16 mouse cellular contexts compared by ENCODE assay signal in the genomic region with DNA sequence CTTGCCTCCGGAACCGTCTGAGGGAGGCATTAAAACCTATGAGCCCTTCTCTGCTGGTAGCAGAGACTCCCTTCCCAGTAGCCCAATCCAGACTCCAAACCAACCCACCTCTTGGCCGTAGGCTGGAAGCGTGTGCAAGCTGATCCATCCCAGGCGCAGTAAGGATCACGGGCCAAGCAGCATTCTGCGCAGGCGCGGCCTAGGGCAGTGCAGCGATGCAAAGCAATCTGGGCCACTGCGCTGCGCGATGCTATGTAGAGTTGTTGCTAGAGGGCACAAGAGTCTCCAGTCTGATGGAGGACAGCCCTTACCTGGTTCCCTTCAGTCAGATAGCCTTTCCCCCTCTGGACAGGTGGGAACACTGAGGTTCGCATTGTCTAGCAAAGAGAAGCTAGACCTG. TPM values are rescaled to one million over a fixed set of nuclear protein-coding genes. Genes with fewer than 3 reads are reported as not detected.
DNase-seq lines count a peak whose midpoint lies in the region; ATAC-seq and TF ChIP-seq lines count a peak whose summit lies in the region.
"Had no signal": no experiment of that assay in that cellular context is flagged by ENCODE, and none has a peak within 500 bp of the region (broad histone marks: within the 10 kb centered on the region; RNA-seq: fewer than 3 reads in every experiment).

No protein-coding gene starts in this region.

- no peak for TF ChIP-seq CTCF in intestine, postnatal 0 days (IDR thresholded peaks at IDR 0.05; ENCODE audit: low read depth)

- WGBS in kidney, embryonic 14.5 days: 73% methylated on average over 14 of the region's 14 CpGs
- WGBS in intestine, postnatal 0 days: 82% methylated on average over 14 of the region's 14 CpGs

- H3K27ac ChIP-seq in kidney, embryonic 14.5 days (ENCODE audit: low read depth, low read length): no peak overlapping the region
- H3K27ac ChIP-seq in intestine, postnatal 0 days (ENCODE audit: low read depth, low read length): no peak overlapping the region
- H3K27ac ChIP-seq: liver, embryonic 15.5 days; stomach, embryonic 15.5 days had no signal

- no peak overlapping the region for H3K4me3 ChIP-seq in kidney, embryonic 14.5 days (ENCODE audit: low read length)
- H3K4me3 ChIP-seq in intestine, postnatal 0 days (ENCODE audit: low read depth, low read length): no peak overlapping the region
- H3K4me3 ChIP-seq: liver, embryonic 15.5 days; stomach, embryonic 15.5 days had no signal

- H3K27me3 ChIP-seq in kidney, embryonic 14.5 days (ENCODE audit: control insufficient read depth, insufficient read depth, low read length): no peaks in the 10 kb centered on the region
- no peaks in the 10 kb centered on the region for H3K27me3 ChIP-seq in intestine, postnatal 0 days (replicated peaks; ENCODE audit: control insufficient read depth, insufficient read depth, low read length)
- H3K27me3 ChIP-seq: Patski; stomach, embryonic 15.5 days had no signal

- H3K9me3 ChIP-seq in kidney, embryonic 14.5 days (ENCODE audit: control insufficient read depth, low read length): no peaks in the 10 kb centered on the region
- H3K9me3 ChIP-seq in intestine, postnatal 0 days (ENCODE audit: control insufficient read depth): no peaks in the 10 kb centered on the region
- H3K9me3 ChIP-seq: liver, embryonic 15.5 days; stomach, embryonic 15.5 days had no signal

- no peak for ATAC-seq in kidney, embryonic 14.5 days (ENCODE audit: low FRiP score, low TSS enrichment)
- no peak for ATAC-seq in granulocyte monocyte progenitor cell, adult 5-6 weeks (replicated peaks; ENCODE audit: poor library complexity, severe bottlenecking)
- ATAC-seq in intestine, postnatal 0 days: no peak
- ATAC-seq: Patski had no signal

- no peak overlapping the region for H3K9ac ChIP-seq in kidney, embryonic 14.5 days (ENCODE audit: low read depth, low read length)
- no peak overlapping the region for H3K9ac ChIP-seq in intestine, postnatal 0 days (ENCODE audit: low read depth, low read length)
- H3K9ac ChIP-seq: liver, embryonic 15.5 days; stomach, embryonic 15.5 days had no signal

- no peak overlapping the region for H3K4me2 ChIP-seq in kidney, embryonic 14.5 days (replicated peaks; ENCODE audit: low read depth, low read length)
- H3K4me2 ChIP-seq in intestine, postnatal 0 days (replicated peaks; ENCODE audit: low read depth): no peak overlapping the region
- H3K4me2 ChIP-seq: liver, embryonic 15.5 days; stomach, embryonic 15.5 days had no signal

- H3K4me1 ChIP-seq in kidney, embryonic 14.5 days (ENCODE audit: control insufficient read depth, insufficient read depth, low read length): peaks cover 13% of the 10 kb centered on the region
- H3K4me1 ChIP-seq in intestine, postnatal 0 days (replicated peaks; ENCODE audit: control insufficient read depth, insufficient read depth, low read length): 0 out of 2 replicates have a peak, but pooled peaks cover 6% of the 10 kb centered on the region

- DNase-seq in embryo, embryonic 10 days (ENCODE audit: low spot score): peak; percentile 50
- no peak for DNase-seq in embryo, embryonic 9.5 days (ENCODE audit: extremely low spot score)
- DNase-seq in kidney, adult 11 months: peak; percentile 44
- DNase-seq in thymus, postnatal 4 days: peak; percentile 51
- no peak for DNase-seq in thymus, postnatal 36 days
- DNase-seq: adrenal gland, postnatal 25 days; B cell, adult 2 months; heart, adult 18-20 months; right cerebral cortex, postnatal 14 days had no signal

- H3K36me3 ChIP-seq in kidney, embryonic 14.5 days (ENCODE audit: control insufficient read depth, insufficient read depth, low read length): peaks cover 1% of the 10 kb centered on the region; the same call in 1 of the 2 replicates
- peaks cover 20% of the 10 kb centered on the region; the same call in 1 of the 2 replicates for H3K36me3 ChIP-seq in intestine, postnatal 0 days (ENCODE audit: control insufficient read depth, insufficient read depth)
- H3K36me3 ChIP-seq: stomach, embryonic 15.5 days had no signal

RNA-seq across cellular contexts. Expression of gene Sema3b, which starts 9.2 kb away (rescaled TPM):
- 6.4 and 9.5 TPM in 2 replicates for polyA plus RNA-seq in kidney, embryonic 14.5 days (2014; fragmentation: Nextera tagmentation; extraction: Ambion mirVana)
- total RNA-seq in granulocyte monocyte progenitor cell, adult 5-6 weeks (2014; fragmentation: Nextera tagmentation): not detected in 2 replicates
- not detected in 2 replicates for total RNA-seq in granulocyte monocyte progenitor cell, adult 5-6 weeks (2017)
- 37.1 and 37.3 TPM in 2 replicates for polyA plus RNA-seq in intestine, postnatal 0 days (2015; fragmentation: Nextera tagmentation; extraction: Ambion mirVana)
- total RNA-seq: megakaryocyte progenitor cell, adult 5-6 weeks had no signal

RNA-seq across cellular contexts. Expression of gene Ifrd2, which starts 12.4 kb away (rescaled TPM):
- polyA plus RNA-seq in kidney, embryonic 14.5 days (2014; fragmentation: Nextera tagmentation; extraction: Ambion mirVana): 59.1 and 61.4 TPM in 2 replicates
- 89.9 and 105 TPM in 2 replicates for total RNA-seq in granulocyte monocyte progenitor cell, adult 5-6 weeks (2014; fragmentation: Nextera tagmentation)
- total RNA-seq in granulocyte monocyte progenitor cell, adult 5-6 weeks (2017): 46.9 and 76.8 TPM in 2 replicates
- 36.9 and 38.9 TPM in 2 replicates for polyA plus RNA-seq in intestine, postnatal 0 days (2015; fragmentation: Nextera tagmentation; extraction: Ambion mirVana)

RNA-seq across cellular contexts. Expression of gene Hyal3, which starts 19.2 kb away (rescaled TPM):
- polyA plus RNA-seq in kidney, embryonic 14.5 days (2014; fragmentation: Nextera tagmentation; extraction: Ambion mirVana): 0.84 and 1.5 TPM in 2 replicates
- total RNA-seq in granulocyte monocyte progenitor cell, adult 5-6 weeks (2014; fragmentation: Nextera tagmentation): 0.34 TPM in 1 of 2 replicates, not detected in the other
- total RNA-seq in granulocyte monocyte progenitor cell, adult 5-6 weeks (2017): 0.26 and 0.46 TPM in 2 replicates
- polyA plus RNA-seq in intestine, postnatal 0 days (2015; fragmentation: Nextera tagmentation; extraction: Ambion mirVana): 0.31 and 0.50 TPM in 2 replicates

RNA-seq across cellular contexts. Expression of gene Naa80, which starts 21.2 kb away (rescaled TPM):
- polyA plus RNA-seq in kidney, embryonic 14.5 days (2014; fragmentation: Nextera tagmentation; extraction: Ambion mirVana): 16.0 and 18.4 TPM in 2 replicates
- total RNA-seq in granulocyte monocyte progenitor cell, adult 5-6 weeks (2014; fragmentation: Nextera tagmentation): 7.1 and 18.2 TPM in 2 replicates
- total RNA-seq in granulocyte monocyte progenitor cell, adult 5-6 weeks (2017): 5.5 and 8.2 TPM in 2 replicates
- polyA plus RNA-seq in intestine, postnatal 0 days (2015; fragmentation: Nextera tagmentation; extraction: Ambion mirVana): 20.4 and 21.4 TPM in 2 replicates

RNA-seq across cellular contexts. Expression of gene Hyal1, which starts 23.1 kb away (rescaled TPM):
- polyA plus RNA-seq in kidney, embryonic 14.5 days (2014; fragmentation: Nextera tagmentation; extraction: Ambion mirVana): 6.8 and 7.3 TPM in 2 replicates
- 1.4 and 4.9 TPM in 2 replicates for total RNA-seq in granulocyte monocyte progenitor cell, adult 5-6 weeks (2014; fragmentation: Nextera tagmentation)
- 0.56 and 1.0 TPM in 2 replicates for total RNA-seq in granulocyte monocyte progenitor cell, adult 5-6 weeks (2017)
- polyA plus RNA-seq in intestine, postnatal 0 days (2015; fragmentation: Nextera tagmentation; extraction: Ambion mirVana): 2.4 and 2.8 TPM in 2 replicates

Comparison
In these comparisons a context has a peak if more than half of its experiments do, and no peak if none do; other contexts are left out.
1. DNase-seq: peak in embryo, embryonic 10 days (single experiment), kidney, adult 11 months (single experiment) and thymus, postnatal 4 days (single experiment); none in embryo, embryonic 9.5 days (single experiment) and thymus, postnatal 36 days (0 of 2).